Mouse (Mus musculus): Measurements from ENCODE around the gene Gm19426. TPM values are rescaled to one million over a fixed set of nuclear protein-coding genes. Genes with fewer than 3 reads are reported as not detected.

The Gm19426 gene
- polyA plus RNA-seq, 1 experiment from 2014 or later = 1.2 TPM

GRCm38 (mm10) chr2:84744126-84744525, 671 bp upstream of the Gm19426 start:
- no peak for DNase-seq
- Histone ChIP-seq H3K9me3 (ENCODE audit: low read length) (no peaks in the 10 kb centered on the region), H3K4me3 (ENCODE audit: low read depth, low read length) (peak overlapping the region; percentile 76), H3K27ac (ENCODE audit: low read depth) (peak overlapping the region; percentile 83), H3K4me1 (ENCODE audit: insufficient read depth) (peaks cover 20% of the 10 kb centered on the region), H3K9ac (replicated peaks) (peak overlapping the region; percentile 86), H3K36me3 (replicated peaks; ENCODE audit: insufficient read depth, low read length) (peaks cover 6% of the 10 kb centered on the region), H3K4me2 (ENCODE audit: low read depth, low read length) (peak overlapping the region; percentile 92), H3K27me3 (ENCODE audit: insufficient read depth, low read length) (peaks cover 7% of the 10 kb centered on the region; the same call in 1 of the 2 replicates)
- 12% methylated on average over 10 of the region's 10 CpGs for WGBS (ENCODE audit: insufficient replicate concordance)
- ATAC-seq = peak; percentile 4; the same call in 1 of the 2 replicates
- TF ChIP-seq CTCF (IDR thresholded peaks at IDR 0.05; ENCODE audit: low read depth) (no peak), EP300 (IDR thresholded peaks at IDR 0.05; ENCODE audit: low read depth) (no peak)

GRCm38 (mm10) chr2:84742451-84743283, 788 bp downstream of the Gm19426 start:
- peaks cover 33% of the 10 kb centered on the region for H3K4me1 ChIP-seq (ENCODE audit: insufficient read depth)

GRCm38 (mm10) chr2:84741841-84742450, 1.5 kb downstream of the Gm19426 start:
- Histone ChIP-seq H3K27me3 (ENCODE audit: insufficient read depth, low read length) (peaks cover 10% of the 10 kb centered on the region; the same call in 1 of the 2 replicates), H3K36me3 (replicated peaks; ENCODE audit: insufficient read depth, low read length) (peaks cover 15% of the 10 kb centered on the region), H3K4me3 (ENCODE audit: low read depth, low read length) (peak overlapping the region; percentile 76), H3K27ac (ENCODE audit: low read depth) (peak overlapping the region; percentile 83), H3K4me2 (ENCODE audit: low read depth, low read length) (peak overlapping the region; percentile 92), H3K4me1 (ENCODE audit: insufficient read depth) (peaks cover 40% of the 10 kb centered on the region), H3K9ac (replicated peaks) (no peak overlapping the region; the same call in 1 of the 2 replicates), H3K9me3 (ENCODE audit: low read length) (no peaks in the 10 kb centered on the region)
- TF ChIP-seq EP300 (IDR thresholded peaks at IDR 0.05; ENCODE audit: low read depth) (0 out of 2 replicates have a peak, but pooled peaks have one; percentile 6), CTCF (IDR thresholded peaks at IDR 0.05; ENCODE audit: low read depth) (no peak)
- 25% methylated on average over 5 of the region's 5 CpGs for WGBS (ENCODE audit: insufficient replicate concordance)
- DNase-seq (peak; percentile 42), ATAC-seq (no peak)

More at GRCm38 (mm10) chr2:84742451-84743283, 788 bp downstream of the Gm19426 start:
- Histone ChIP-seq H3K9ac (replicated peaks) (peak overlapping the region; percentile 86), H3K4me2 (ENCODE audit: low read depth, low read length) (peak overlapping the region; percentile 92), H3K4me3 (ENCODE audit: low read depth, low read length) (peak overlapping the region; percentile 76), H3K36me3 (replicated peaks; ENCODE audit: insufficient read depth, low read length) (peaks cover 13% of the 10 kb centered on the region), H3K27me3 (ENCODE audit: insufficient read depth, low read length) (peaks cover 7% of the 10 kb centered on the region; the same call in 1 of the 2 replicates), H3K9me3 (ENCODE audit: low read length) (no peaks in the 10 kb centered on the region), H3K27ac (ENCODE audit: low read depth) (peak overlapping the region; percentile 83)
- no peak for TF ChIP-seq CTCF (IDR thresholded peaks at IDR 0.05; ENCODE audit: low read depth)
- no peak for TF ChIP-seq EP300 (IDR thresholded peaks at IDR 0.05; ENCODE audit: low read depth)
- DNase-seq (peak; percentile 42), ATAC-seq (no peak)
- 8% methylated on average over 21 of the region's 26 CpGs for WGBS (ENCODE audit: insufficient replicate concordance)

GRCm38 (mm10) chr2:84740608-84741333, 2.7 kb downstream of the Gm19426 start:
- H3K4me2 ChIP-seq (ENCODE audit: low read depth, low read length) = 0 out of 2 replicates have a peak overlapping the region, but pooled peaks have one; percentile 15
- H3K4me3 ChIP-seq (ENCODE audit: low read depth, low read length) = no peak overlapping the region
- WGBS (ENCODE audit: insufficient replicate concordance) = 79% methylated on average over 15 of the region's 15 CpGs
- no peaks in the 10 kb centered on the region for H3K9me3 ChIP-seq (ENCODE audit: low read length)
- peaks cover 48% of the 10 kb centered on the region for H3K4me1 ChIP-seq (ENCODE audit: insufficient read depth)
- no peak for TF ChIP-seq EP300 (IDR thresholded peaks at IDR 0.05; ENCODE audit: low read depth)
- TF ChIP-seq CTCF (IDR thresholded peaks at IDR 0.05; ENCODE audit: low read depth) = peak; percentile 61
- H3K9ac ChIP-seq (replicated peaks) = no peak overlapping the region
- no peak for DNase-seq
- no peak for ATAC-seq
- 0 out of 2 replicates have a peak, but pooled peaks cover 15% of the 10 kb centered on the region for H3K27me3 ChIP-seq (ENCODE audit: insufficient read depth, low read length)
- H3K27ac ChIP-seq (ENCODE audit: low read depth) = 0 out of 2 replicates have a peak overlapping the region, but pooled peaks have one; percentile 12
- peaks cover 15% of the 10 kb centered on the region for H3K36me3 ChIP-seq (replicated peaks; ENCODE audit: insufficient read depth, low read length)

- peak overlapping the region; percentile 23; the same call in 1 of the 2 replicates for H3K9ac ChIP-seq (replicated peaks)
- WGBS (ENCODE audit: insufficient replicate concordance) = 8% methylated on average over 12 of the region's 12 CpGs
- H3K4me3 ChIP-seq (ENCODE audit: low read depth, low read length) = peak overlapping the region; percentile 56
Measured at GRCm38 (mm10) chr2:84738271-84738911, 5.1 kb downstream of the Gm19426 start.

More at GRCm38 (mm10) chr2:84738271-84738911, 5.1 kb downstream of the Gm19426 start:
- Histone ChIP-seq H3K27ac (ENCODE audit: low read depth) (peak overlapping the region; percentile 42; the same call in 1 of the 2 replicates), H3K9me3 (ENCODE audit: low read length) (no peaks in the 10 kb centered on the region), H3K4me2 (ENCODE audit: low read depth, low read length) (peak overlapping the region; percentile 71), H3K36me3 (replicated peaks; ENCODE audit: insufficient read depth, low read length) (peaks cover 15% of the 10 kb centered on the region), H3K4me1 (ENCODE audit: insufficient read depth) (peaks cover 61% of the 10 kb centered on the region), H3K27me3 (ENCODE audit: insufficient read depth, low read length) (0 out of 2 replicates have a peak, but pooled peaks cover 15% of the 10 kb centered on the region)
- peak; percentile 61 for DNase-seq
- no peak for ATAC-seq
- TF ChIP-seq CTCF (IDR thresholded peaks at IDR 0.05; ENCODE audit: low read depth) (peak; percentile 76), EP300 (IDR thresholded peaks at IDR 0.05; ENCODE audit: low read depth) (no peak)
